Mouse (Mus musculus): ENCODE measurements around the gene Robo3.

Robo3 gene

DNA sequence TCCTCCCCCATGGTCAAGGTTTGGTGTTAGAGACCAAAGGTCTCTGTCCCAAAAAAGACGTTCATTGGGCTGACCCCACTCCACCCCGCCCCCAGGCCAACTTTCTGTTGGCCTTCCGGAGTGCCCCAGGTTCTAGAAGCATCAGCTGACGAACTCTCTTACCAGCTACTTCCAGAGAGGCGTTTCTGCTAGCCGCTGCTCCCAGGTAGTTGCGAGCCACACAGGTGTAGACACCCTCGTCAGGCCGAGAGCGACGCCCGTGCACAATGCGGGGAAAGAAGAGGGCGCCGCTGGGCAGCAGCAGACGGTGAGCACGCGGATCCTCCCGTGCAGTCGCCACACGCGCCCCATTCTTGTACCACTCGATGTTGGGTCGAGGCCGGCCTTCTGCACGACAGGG, 3.7 kb downstream of the Robo3 start:
- DNase-seq, result no peak

GRCm38 (mm10) chr9:37421239-37421638, 11.8 kb downstream of the Robo3 start:
- peak in 1 of 2 experiments; percentile 39 for DNase-seq

GRCm38 (mm10) chr9:37420676-37421075, 12.4 kb downstream of the Robo3 start:
- DNase-seq, result peak; percentile 83 to 88

DNA sequence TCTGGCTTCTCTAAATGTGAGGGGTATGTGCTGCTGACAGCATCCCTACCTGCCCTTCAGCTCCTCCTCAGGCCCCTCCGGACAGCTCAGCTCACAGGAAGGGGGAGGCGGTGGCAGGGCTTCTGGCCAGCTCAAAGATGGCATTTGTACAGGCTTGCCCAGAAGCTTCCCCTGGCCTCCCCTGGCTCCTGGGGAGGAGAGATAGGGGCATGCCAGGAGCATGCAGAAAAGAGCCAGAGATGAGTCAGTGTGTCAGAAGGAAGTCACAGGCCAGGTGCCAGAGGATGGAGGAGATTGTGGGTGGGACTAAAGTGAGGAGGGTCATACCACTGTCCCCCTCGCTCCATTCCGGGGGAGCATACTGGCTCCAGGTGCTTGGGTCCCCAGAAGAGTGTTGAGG, 14.3 kb downstream of the Robo3 start:
- peak; percentile 56 to 67 for DNase-seq

DNA sequence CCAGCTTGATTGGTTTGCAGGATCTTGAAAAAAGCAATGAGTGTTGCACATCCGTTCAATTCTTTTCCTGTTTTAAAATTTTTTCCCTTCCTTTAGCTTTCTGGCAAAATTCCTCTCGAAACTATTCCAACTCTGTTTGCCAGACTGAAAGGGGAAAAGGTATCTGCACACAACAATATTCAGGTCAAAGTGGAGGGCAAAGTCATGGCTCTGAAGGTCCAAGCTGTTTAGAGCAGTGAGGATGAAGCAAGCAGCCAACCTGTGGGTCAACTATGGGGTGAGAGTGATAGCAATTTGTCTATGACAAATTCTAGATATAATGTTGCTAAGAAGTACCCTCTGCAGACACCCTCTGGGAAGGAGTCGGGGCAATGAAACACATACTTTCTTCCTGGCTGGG, 18.4 kb downstream of the Robo3 start:
- DNase-seq, result no peak

DNA sequence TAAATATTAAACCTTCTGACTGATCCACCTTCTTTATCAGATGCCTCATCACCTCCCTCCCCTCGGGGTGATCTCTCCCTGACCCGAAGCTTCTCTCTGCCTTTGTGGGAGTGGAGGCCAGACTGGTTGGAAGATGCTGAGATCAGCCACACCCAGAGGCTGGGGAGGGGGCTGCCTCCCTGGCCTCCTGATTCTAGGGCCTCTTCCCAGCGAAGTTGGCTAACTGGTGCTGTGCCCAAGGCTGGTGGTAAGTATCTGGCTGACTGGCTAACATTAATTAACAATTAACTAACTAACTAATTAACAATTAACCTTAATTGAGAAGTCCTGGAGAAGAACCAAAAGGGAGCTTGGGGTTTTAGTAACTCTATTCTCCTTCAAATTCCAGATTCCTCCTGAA, 20.1 kb downstream of the Robo3 start:
- DNase-seq, result no peak

DNA sequence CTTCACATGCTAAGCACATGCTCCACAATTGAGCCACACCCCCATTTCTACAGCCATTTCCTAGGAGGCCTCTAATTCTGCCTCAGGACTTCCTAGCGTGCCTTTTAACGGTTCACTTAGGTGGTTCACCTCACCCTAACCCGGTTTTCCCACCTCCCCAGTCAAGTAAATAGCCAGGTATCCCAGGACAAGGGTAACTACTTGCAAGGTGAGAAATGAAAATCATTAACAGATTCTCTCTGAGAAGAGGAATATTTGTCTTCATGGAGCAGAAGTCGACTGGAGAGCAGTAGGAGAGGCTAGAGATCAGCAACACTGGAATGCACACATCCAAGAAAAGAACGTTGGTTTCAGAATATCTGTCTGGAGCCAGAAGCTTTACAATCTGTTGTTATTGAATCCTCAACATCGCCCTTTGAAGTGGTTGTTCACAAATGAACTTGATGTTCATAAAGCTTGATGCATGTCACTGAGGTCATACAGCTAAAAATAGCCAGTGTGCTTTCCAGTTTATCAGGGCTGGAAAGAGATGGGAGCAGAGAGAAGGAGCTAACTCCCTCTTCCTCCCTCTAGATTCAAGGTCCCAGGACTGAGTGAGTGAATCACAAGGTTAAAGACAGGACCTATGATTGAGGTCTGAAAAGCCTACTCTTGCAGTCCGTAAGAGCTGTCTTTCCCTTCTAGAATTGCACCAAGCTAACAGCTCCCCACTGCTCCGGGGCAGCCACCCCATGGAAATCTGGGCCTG, 23.2 kb downstream of the Robo3 start:
- DNase-seq, result no peak

DNA sequence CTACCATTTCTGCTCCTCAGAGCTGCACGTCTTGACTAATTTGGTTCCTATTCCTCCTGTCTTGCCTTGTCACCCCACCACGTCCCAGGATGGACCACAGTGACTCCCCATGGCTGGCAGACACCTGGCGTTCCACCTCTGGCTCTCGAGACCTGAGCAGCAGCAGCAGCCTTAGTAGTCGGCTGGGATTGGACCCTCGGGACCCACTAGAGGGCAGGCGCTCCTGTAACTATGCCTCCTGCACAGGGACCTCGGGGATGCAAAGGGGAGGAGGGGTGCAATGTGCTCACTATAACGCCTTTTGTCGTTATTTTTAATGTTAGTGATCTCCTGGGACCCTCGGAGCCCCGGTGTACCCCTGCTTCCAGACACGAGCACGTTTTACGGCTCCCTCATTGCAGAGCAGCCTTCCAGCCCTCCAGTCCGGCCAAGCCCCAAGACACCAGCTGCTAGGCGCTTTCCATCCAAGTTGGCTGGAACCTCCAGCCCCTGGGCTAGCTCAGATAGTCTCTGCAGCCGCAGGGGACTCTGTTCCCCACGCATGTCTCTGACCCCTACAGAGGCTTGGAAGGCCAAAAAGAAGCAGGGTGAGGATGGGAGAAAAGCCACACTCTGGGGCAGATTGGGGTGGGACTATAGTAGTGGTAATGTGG, 25.1 kb downstream of the Robo3 start:
- peak; percentile 43 to 58 for DNase-seq

GRCm38 (mm10) chr9:37406372-37406771, 26.7 kb downstream of the Robo3 start:
- peak; percentile 51 to 66 for DNase-seq

GRCm38 (mm10) chr9:37403011-37403410, 30.0 kb downstream of the Robo3 start:
- DNase-seq, result no peak

DNA sequence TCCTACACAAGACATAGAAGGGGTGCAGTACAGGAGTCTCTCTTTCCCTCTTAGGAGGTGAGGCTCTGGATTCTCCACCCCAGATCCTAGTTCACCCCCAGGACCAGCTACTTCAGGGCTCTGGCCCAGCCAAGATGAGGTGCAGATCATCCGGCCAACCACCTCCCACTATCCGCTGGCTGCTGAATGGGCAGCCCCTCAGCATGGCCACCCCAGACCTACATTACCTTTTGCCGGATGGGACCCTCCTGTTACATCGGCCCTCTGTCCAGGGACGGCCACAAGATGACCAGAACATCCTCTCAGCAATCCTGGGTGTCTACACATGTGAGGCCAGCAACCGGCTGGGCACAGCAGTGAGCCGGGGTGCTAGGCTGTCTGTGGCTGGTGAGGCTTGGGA, 30.5 kb downstream of the Robo3 start:
- no peak for DNase-seq

- no peak for DNase-seq
These were observed 31.2 kb downstream of the Robo3 start, which contains the start of gene Robo4 for GRCm38 (mm10) chr9:37401802-37402201. TSS of gene Robo4 (plus strand) at chr9:37401897.

- DNase-seq, result no peak
These were observed 32.5 kb downstream of the Robo3 start for GRCm38 (mm10) chr9:37400585-37400984.

DNA sequence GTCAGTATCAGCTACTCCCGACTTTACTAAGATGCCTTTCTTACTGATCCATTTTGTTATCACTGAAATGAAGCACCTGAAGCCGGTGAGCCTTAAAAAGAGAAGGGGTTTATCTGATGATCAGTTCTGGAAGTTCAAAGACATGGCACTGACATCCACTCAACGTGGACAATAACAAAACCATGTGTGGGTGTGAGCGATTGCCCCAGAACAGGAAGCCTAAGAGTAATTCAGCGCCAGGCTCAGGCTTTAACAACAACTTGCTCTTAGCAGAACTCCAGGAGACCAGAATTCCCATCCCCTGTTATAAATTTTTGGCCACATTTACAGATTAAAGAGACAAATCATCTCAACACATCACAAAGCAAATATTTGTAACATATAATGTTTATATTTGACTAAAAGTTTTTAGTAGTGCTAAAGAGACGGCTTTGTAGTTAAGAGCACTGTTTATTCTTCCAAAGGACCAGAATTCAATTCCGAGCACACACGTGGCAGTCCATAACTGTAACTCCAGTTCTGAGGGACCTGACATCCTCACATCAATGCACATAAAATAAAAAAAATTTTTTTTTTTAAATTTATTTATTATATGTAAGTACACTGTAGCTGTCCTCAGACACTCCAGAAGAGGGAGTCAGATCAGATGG, 39.4 kb downstream of the Robo3 start:
- DNase-seq, result no peak

DNA sequence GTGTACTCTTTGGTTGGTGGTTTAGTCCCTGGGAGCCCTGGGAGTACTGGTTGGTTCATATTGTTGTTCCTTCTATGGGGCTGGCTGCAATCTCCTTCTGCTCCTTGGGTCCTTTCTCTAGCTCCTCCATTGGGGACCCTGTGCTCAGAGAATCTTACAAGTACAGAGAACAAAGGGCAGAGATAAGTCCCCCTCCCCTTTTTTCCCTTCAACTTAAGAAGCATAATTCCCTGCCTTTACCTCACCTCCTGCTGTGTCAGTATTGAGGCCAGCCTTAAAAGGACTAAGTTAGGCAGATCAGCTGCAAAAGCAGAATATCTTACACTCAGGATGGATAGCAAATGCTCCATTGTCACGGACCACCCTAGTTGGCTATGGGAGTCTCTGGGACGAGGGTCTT, 41.0 kb downstream of the Robo3 start:
- DNase-seq, result no peak

DNA sequence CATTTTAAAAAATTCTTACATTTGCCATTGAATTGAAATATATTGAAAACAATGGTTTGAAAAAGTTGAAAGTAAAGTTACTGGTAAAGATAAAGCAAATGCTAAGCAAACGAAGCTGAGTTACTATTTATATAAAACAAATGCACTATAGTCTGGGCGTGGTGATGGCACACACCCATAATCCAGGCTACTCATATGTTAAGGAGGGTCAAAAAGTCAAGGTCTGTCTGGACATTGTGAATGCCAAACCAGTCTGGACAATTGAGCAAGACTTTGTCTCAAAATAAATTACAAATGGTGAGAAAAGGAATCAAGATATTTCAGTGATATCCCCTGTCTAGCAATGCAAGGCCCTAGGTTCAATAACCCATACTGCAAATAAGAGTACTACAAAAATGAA, 42.2 kb downstream of the Robo3 start:
- DNase-seq, result no peak

- DNase-seq, result peak; percentile 50 to 52
These were observed 48.5 kb downstream of the Robo3 start for GRCm38 (mm10) chr9:37384284-37385182.

DNA sequence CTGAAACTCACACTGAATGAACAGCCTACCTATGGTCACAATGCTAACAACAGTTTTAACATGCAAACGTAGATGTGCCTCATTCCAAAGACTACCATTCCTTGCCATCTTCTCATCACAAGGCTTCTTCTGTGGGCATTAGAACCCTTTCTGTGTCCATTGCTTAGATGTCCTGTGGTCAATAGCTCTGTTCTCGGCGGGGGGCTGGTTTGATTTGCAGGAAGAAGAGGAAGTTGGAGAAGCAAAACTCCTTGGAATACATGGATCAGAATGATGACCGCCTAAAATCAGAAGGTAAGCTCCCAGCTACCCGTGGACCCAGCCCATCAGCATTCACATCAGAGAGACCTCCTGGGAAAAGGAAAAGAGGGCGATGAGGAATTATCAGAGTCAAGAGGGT, 49.9 kb downstream of the Robo3 start:
- no peak for DNase-seq

GRCm38 (mm10) chr9:37375718-37376117, 57.3 kb downstream of the Robo3 start:
- DNase-seq, result no peak

- no peak for DNase-seq
These were observed 61.7 kb downstream of the Robo3 start for GRCm38 (mm10) chr9:37371232-37371801.

- no peak for DNase-seq
These were observed 64.2 kb downstream of the Robo3 start for GRCm38 (mm10) chr9:37368860-37369259.

GRCm38 (mm10) chr9:37368081-37368830, 64.8 kb downstream of the Robo3 start:
- DNase-seq, result no peak

Measured in cerebellum, postnatal 10 days (tissue).